Mouse (Mus musculus) liver, embryonic 13.5 days (tissue): ENCODE results near the gene Cuta. TPM values are rescaled to one million over a fixed set of nuclear protein-coding genes. Genes with fewer than 3 reads are reported as not detected.
"Not testable (repeated sequence)": the region's sequence is repeated elsewhere in the genome, so short reads cannot be mapped to it uniquely, and the experiment has no call there.

Experiments used
- ATAC-seq: fragments of 200-750 bp; cut with Nextera tagmentation; 2 replicates; pipeline ENCODE4 v1.8.0; 2017; ENCODE audit warnings: low read depth, mild to moderate bottlenecking, moderate number of reproducible peaks, moderate library complexity
- DNase-seq: peaks from one replicate; pipeline ENCODE4 v3.0.0; 2022
- H3K27ac ChIP-seq: fragments of 300-500 bp; sonication (generic); 2 replicates; pipeline ENCODE4 v1.5.1; 2015; ENCODE audit warnings: moderate library complexity, mild to moderate bottlenecking, inconsistent platforms
- H3K27me3 ChIP-seq: fragments of 300-500 bp; sonication (generic); 2 replicates; pipeline ENCODE4 v1.6.1; 2015; ENCODE audit warnings: mild to moderate bottlenecking, inconsistent platforms
- H3K36me3 ChIP-seq: fragments of 300-500 bp; sonication (generic); 2 replicates; pipeline ENCODE4 v1.6.1; 2015; ENCODE audit warnings: mild to moderate bottlenecking, inconsistent platforms
- H3K4me1 ChIP-seq: fragments of 300-500 bp; sonication (generic); replicated peaks from 2 replicates; pipeline ENCODE4 v1.6.1; 2015; ENCODE audit warnings: inconsistent platforms
- H3K4me2 ChIP-seq: fragments of 300-500 bp; sonication (generic); 2 replicates; pipeline ENCODE4 v1.6.1; 2015; ENCODE audit warnings: inconsistent platforms, mild to moderate bottlenecking, moderate library complexity
- H3K4me3 ChIP-seq: fragments of 300-500 bp; sonication (generic); replicated peaks from 2 replicates; pipeline ENCODE4 v1.5.1; 2015; ENCODE audit warnings: mild to moderate bottlenecking, inconsistent platforms
- H3K9ac ChIP-seq: fragments of 300-500 bp; sonication (generic); 2 replicates; pipeline ENCODE4 v1.6.1; 2015; ENCODE audit warnings: mild to moderate bottlenecking, inconsistent platforms
- H3K9me3 ChIP-seq: fragments of 300-500 bp; sonication (generic); replicated peaks from 2 replicates; pipeline ENCODE4 v1.6.1; 2016; ENCODE audit warnings: inconsistent platforms
- WGBS: fragments of 180-500 bp; shearing (Covaris S2); methylation state at CpG from one replicate; pipeline ENCODE4 v1.1.7; 2015; ENCODE audit not compliant: insufficient replicate concordance; 5-methylcytosine and 5-hydroxymethylcytosine counted together
- polyA plus RNA-seq: library from polyadenylated mRNA; unstranded; fragments of >200 nt; fragmentation: Nextera tagmentation; extraction: Ambion mirVana; gene quantifications from 2 replicates; pipeline ENCODE4 v1.2.1, GENCODE M21; 2015

Gene Cuta
- polyA plus RNA-seq, 1 experiment from 2014 or later: 111 TPM

DNA sequence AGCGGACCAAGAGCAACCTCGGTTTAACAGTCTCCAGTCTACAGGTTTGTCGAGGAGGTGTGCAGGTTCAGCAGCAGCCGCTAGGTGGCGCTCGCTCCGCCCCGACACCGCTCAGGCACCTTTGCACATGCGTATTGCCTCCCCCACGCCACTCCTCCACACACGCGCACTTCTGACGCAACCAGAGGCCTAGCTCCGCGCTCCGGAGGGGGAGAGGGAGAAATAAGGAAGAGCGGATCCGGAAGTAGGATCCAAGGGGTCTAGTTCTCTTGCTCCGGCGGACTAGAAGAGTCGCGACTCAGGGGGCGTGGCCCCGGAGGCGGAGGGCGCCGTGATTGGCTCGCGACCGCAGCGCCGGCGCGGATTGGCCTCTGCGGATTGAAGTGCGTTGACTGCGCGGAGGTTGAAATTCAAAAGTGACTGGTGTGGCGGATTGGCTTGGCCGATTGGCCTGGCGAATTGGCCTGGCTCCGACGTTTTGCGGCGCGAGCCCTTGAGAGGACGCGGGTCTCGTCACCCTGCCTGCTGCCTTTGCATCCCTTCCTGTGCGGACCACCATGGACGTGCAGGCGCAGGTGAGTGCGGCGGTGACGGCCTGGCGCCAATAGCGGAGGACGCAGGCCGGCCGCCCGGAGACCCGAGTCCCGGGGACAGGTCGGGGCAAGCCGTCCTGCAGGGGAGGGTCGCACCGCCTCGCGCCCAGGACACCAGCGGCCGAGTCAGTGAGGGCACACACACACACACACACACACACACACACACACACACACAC lies 22.5 kb downstream of the Cuta start, which contains the start of gene Kifc5b:
Gene Kifc5b (plus strand): TSS at position 381 of the 772 bp plus-strand sequence.
- Histone ChIP-seq H3K27me3 (no peaks in the 10 kb centered on the region), H3K4me2 (peak within 1 kb of the TSS; percentile 78), H3K9ac (peak within 1 kb of the TSS; percentile 91), H3K36me3 (peaks cover 23% of the 10 kb centered on the region), H3K9me3 (no peaks in the 10 kb centered on the region), H3K27ac (peak within 1 kb of the TSS; percentile 85), H3K4me3 (peak within 1 kb of the TSS; percentile 86), H3K4me1 (peaks cover 32% of the 10 kb centered on the region)
- peak; percentile 98 for DNase-seq
- peak; percentile 96 for ATAC-seq
- WGBS: under 1% methylated on average over 72 of the region's 72 CpGs

GRCm38 (mm10) chr17:26915248-26915647 lies 24.1 kb downstream of the Cuta start:
- Histone ChIP-seq H3K27ac (no peak overlapping the region), H3K9me3 (no peaks in the 10 kb centered on the region), H3K4me3 (no peak overlapping the region), H3K4me2 (no peak overlapping the region), H3K4me1 (peaks cover 27% of the 10 kb centered on the region), H3K36me3 (peaks cover 7% of the 10 kb centered on the region; the same call in 1 of the 2 replicates), H3K27me3 (no peaks in the 10 kb centered on the region), H3K9ac (no peak overlapping the region)
- no peak for DNase-seq
- 44% methylated on average over 1 of the region's 1 CpGs for WGBS
- ATAC-seq: no peak

DNA sequence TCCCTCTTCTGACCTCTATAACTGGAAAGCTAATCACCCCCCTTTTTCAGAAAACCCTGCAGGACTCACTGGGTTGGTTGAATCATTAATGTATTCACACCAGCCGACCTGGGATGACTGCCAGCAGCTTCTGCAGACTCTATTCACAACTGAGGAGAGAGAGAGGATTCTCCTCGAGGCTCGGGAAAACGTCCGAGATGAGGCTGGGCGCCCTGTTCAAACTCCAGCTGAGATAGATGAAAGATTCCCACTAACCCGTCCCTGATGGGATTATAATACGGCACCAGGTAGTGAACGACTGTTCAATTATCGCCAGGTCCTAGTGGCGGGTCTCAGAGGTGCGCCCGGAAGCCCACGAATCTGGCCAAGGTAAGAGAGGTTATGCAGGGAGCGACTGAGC lies 31.9 kb downstream of the Cuta start:
- not testable (repeated sequence) for DNase-seq, H3K36me3 ChIP-seq, H3K27me3 ChIP-seq, H3K27ac ChIP-seq, H3K9me3 ChIP-seq, ATAC-seq, H3K4me3 ChIP-seq, H3K4me1 ChIP-seq, H3K9ac ChIP-seq, H3K4me2 ChIP-seq
- WGBS: 82% methylated on average over 15 of the region's 15 CpGs

DNA sequence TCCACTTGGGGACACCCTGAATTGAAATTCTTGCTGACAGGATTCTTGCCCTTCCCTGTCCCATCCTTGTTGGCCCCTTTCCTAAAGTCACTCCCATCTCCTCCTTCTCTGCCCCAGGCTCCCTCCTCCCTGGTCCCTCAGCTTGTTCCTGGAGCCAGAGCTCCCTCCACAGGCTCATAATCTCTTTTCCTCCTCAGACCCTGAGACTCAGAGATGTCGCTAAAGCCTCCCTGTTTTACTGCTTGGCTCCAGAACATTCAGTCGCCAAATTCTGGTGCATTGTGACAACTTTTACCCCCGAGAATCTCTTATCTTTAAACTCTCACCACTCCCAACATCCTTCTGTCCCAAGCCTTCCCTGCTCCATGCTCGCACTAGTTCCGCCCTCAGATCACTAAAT lies 35.0 kb downstream of the Cuta start:
- H3K9me3 ChIP-seq: no peaks in the 10 kb centered on the region
- no peak overlapping the region for H3K27ac ChIP-seq
- H3K4me2 ChIP-seq: no peak overlapping the region
- no peak overlapping the region for H3K9ac ChIP-seq
- H3K27me3 ChIP-seq: no peaks in the 10 kb centered on the region
- H3K4me3 ChIP-seq: no peak overlapping the region
- WGBS: 41% methylated on average over 5 of the region's 5 CpGs
- ATAC-seq: no peak
- no peaks in the 10 kb centered on the region for H3K4me1 ChIP-seq
- no peak for DNase-seq
- H3K36me3 ChIP-seq: no peaks in the 10 kb centered on the region

- DNase-seq: no peak
- Histone ChIP-seq H3K27me3 (peaks cover 10% of the 10 kb centered on the region; the same call in 1 of the 2 replicates), H3K4me2 (no peak overlapping the region), H3K27ac (no peak overlapping the region), H3K9me3 (no peaks in the 10 kb centered on the region), H3K4me1 (no peaks in the 10 kb centered on the region), H3K9ac (no peak overlapping the region), H3K4me3 (no peak overlapping the region), H3K36me3 (no peaks in the 10 kb centered on the region)
- no peak for ATAC-seq
- WGBS: 65% methylated on average over 6 of the region's 6 CpGs
These were observed 38.5 kb downstream of the Cuta start for GRCm38 (mm10) chr17:26900916-26901315.

DNA sequence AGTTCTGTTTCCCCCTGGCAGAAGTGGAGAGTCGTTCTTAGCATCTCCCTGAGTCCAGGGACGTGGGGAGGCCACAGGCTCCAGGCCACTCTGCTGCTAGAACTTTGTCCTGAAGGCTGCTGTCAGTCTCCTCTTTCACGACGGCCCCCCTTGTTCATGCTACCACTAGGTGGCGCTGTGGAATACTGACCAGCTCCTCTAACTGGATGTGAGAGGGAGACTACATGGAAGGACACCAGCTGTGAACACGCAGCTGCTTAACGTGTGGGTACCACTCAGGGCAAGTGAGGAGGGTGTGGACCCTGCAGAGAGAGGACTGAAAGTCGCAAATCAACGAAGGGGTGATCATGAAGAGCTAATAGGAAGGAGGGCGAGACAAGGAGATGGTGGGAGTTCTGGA lies 43.8 kb downstream of the Cuta start:
- Histone ChIP-seq H3K4me3 (no peak overlapping the region), H3K36me3 (no peaks in the 10 kb centered on the region), H3K4me1 (peaks cover 8% of the 10 kb centered on the region; the same call in 1 of the 2 replicates), H3K4me2 (no peak overlapping the region), H3K9me3 (no peaks in the 10 kb centered on the region; the same call in 1 of the 2 replicates), H3K27me3 (peaks cover 12% of the 10 kb centered on the region), H3K9ac (no peak overlapping the region), H3K27ac (no peak overlapping the region)
- ATAC-seq (no peak), DNase-seq (peak; percentile 51)
- 12% methylated on average over 10 of the region's 10 CpGs for WGBS

- DNase-seq (no peak), ATAC-seq (no peak)
- Histone ChIP-seq H3K9me3 (no peaks in the 10 kb centered on the region; the same call in 1 of the 2 replicates), H3K4me2 (no peak overlapping the region), H3K4me3 (no peak overlapping the region), H3K27ac (no peak overlapping the region), H3K4me1 (peaks cover 8% of the 10 kb centered on the region; the same call in 1 of the 2 replicates), H3K27me3 (peaks cover 12% of the 10 kb centered on the region), H3K9ac (no peak overlapping the region), H3K36me3 (no peaks in the 10 kb centered on the region)
- 73% methylated on average over 6 of the region's 6 CpGs for WGBS
These were observed 45.0 kb downstream of the Cuta start for GRCm38 (mm10) chr17:26894342-26894741.

- Histone ChIP-seq H3K4me3 (no peak overlapping the region), H3K27ac (no peak overlapping the region), H3K9ac (no peak overlapping the region), H3K36me3 (no peaks in the 10 kb centered on the region), H3K4me1 (peaks cover 8% of the 10 kb centered on the region; the same call in 1 of the 2 replicates), H3K9me3 (no peaks in the 10 kb centered on the region; the same call in 1 of the 2 replicates), H3K27me3 (peaks cover 12% of the 10 kb centered on the region), H3K4me2 (no peak overlapping the region)
- WGBS: 57% methylated on average over 6 of the region's 6 CpGs
- ATAC-seq (no peak), DNase-seq (no peak)
These were observed 45.9 kb downstream of the Cuta start for GRCm38 (mm10) chr17:26893492-26893891.

GRCm38 (mm10) chr17:26892635-26893375 lies 46.6 kb downstream of the Cuta start:
- Histone ChIP-seq H3K9ac (no peak overlapping the region), H3K4me1 (peaks cover 8% of the 10 kb centered on the region; the same call in 1 of the 2 replicates), H3K27me3 (peaks cover 9% of the 10 kb centered on the region), H3K36me3 (no peaks in the 10 kb centered on the region), H3K9me3 (no peaks in the 10 kb centered on the region; the same call in 1 of the 2 replicates), H3K4me3 (no peak overlapping the region), H3K4me2 (no peak overlapping the region), H3K27ac (no peak overlapping the region)
- 62% methylated on average over 16 of the region's 16 CpGs for WGBS
- ATAC-seq (no peak), DNase-seq (no peak)

DNA sequence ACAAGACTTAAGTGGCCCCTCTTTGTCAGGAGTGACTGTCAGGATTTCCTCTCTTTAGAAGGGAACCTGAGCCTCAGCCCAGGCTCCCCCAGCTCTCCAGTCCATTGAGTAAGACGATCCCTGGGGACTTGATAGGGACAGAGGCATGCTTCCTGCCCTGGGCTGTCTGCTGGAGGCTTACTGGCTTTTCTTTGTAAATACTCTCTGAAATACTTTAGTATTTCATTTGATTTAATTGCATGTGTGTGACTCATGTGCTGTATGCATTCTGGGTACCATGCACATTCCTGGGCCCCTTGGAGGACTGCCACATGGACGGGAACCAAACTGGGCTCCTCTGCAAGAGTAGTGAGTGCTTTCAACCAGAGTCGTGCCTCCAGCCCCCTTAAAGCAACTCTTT lies 51.4 kb downstream of the Cuta start:
- no peak overlapping the region for H3K9ac ChIP-seq
- DNase-seq (no peak), ATAC-seq (no peak)
- H3K27me3 ChIP-seq: peaks cover 5% of the 10 kb centered on the region; the same call in 1 of the 2 replicates
- no peaks in the 10 kb centered on the region for H3K36me3 ChIP-seq
- H3K9me3 ChIP-seq: no peaks in the 10 kb centered on the region
- H3K27ac ChIP-seq: no peak overlapping the region
- 33% methylated on average over 3 of the region's 3 CpGs for WGBS
- H3K4me3 ChIP-seq: no peak overlapping the region
- H3K4me1 ChIP-seq: peaks cover 38% of the 10 kb centered on the region
- no peak overlapping the region for H3K4me2 ChIP-seq

DNA sequence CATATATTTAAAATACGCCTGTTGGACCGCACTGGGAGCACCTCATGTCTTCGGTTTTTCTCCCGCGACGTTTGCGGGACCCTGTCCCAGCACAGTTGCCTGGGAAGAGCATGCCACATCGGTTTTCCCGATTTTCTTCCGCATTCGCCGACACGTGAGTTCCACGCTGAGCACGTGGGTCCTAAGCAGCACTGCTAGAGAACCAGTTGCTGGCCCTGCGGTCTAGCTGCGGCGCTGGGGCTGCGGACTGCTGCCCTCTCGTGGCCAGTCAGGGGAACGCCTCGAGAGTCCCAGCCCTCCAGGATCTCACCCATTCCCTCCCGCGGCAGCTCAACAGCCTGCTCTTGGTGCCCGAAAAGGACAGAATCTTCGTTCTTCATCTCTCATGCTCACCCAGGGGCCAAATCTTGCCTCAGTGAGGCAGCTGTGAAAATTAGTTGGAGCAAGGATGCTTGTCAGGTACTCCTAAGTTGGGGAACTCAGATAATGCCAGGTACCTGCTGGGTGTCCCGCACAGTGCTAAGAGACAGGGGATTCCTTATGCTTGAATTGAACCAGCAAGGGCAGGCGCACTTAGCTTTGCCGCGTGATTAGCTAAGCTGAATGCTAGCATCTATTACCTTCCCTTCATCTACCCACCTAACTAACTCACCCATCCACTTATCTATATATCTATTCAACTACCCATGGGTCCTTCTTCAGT lies 53.2 kb downstream of the Cuta start:
- Histone ChIP-seq H3K9ac (peak overlapping the region; percentile 66), H3K27ac (peak overlapping the region; percentile 65; the same call in 1 of the 2 replicates), H3K4me2 (peak overlapping the region; percentile 84), H3K27me3 (0 out of 2 replicates have a peak, but pooled peaks cover 5% of the 10 kb centered on the region), H3K4me3 (peak overlapping the region; percentile 60), H3K36me3 (peaks cover 6% of the 10 kb centered on the region; the same call in 1 of the 2 replicates), H3K9me3 (no peaks in the 10 kb centered on the region), H3K4me1 (peaks cover 33% of the 10 kb centered on the region)
- DNase-seq: peak; percentile 77
- peak; percentile 73 for ATAC-seq
- 8% methylated on average over 30 of the region's 30 CpGs for WGBS
